ENCODE assay signal across 8 mouse cellular contexts in genomic region chr14:84438066-84438770, GRCm38 (mm10). TPM values are rescaled to one million over a fixed set of nuclear protein-coding genes. Genes with fewer than 3 reads are reported as not detected.
DNase-seq lines count a peak whose midpoint lies in the region; ATAC-seq and TF ChIP-seq lines count a peak whose summit lies in the region.

No protein-coding gene starts in this region.

- 29% methylated on average over 11 of the region's 11 CpGs for WGBS in heart, adult 2 months
- WGBS in heart, embryonic 10.5 days: 31% methylated on average over 11 of the region's 11 CpGs

- no peaks in the 10 kb centered on the region for H3K79me2 ChIP-seq in heart, adult 2 months (replicated peaks; ENCODE audit: control insufficient read depth, insufficient read depth, low read length)

- no peak for TF ChIP-seq POLR2A in heart, adult 2 months (IDR thresholded peaks at IDR 0.05; ENCODE audit: insufficient read depth, low read depth, low read length)

- H3K9me3 ChIP-seq in heart, embryonic 10.5 days: no peaks in the 10 kb centered on the region

- no peak for DNase-seq in heart, adult 2 months
- no peak for DNase-seq in heart, embryonic 10.5 days (ENCODE audit: low spot score)
- peak; percentile 5 for DNase-seq in right cerebral cortex, postnatal 14 days
- no peak for DNase-seq in right cerebral cortex, adult 18-20 months
- peak; percentile 68 for DNase-seq in embryo, embryonic 10 days (ENCODE audit: low spot score)
- peak; percentile 5 for DNase-seq in left cerebral cortex, postnatal 4 days
- DNase-seq in thymus, postnatal 25 days: no peak

- no peaks in the 10 kb centered on the region for H3K36me3 ChIP-seq in heart, adult 2 months (ENCODE audit: control insufficient read depth, insufficient read depth, low read length)
- no peaks in the 10 kb centered on the region for H3K36me3 ChIP-seq in heart, embryonic 10.5 days

- intact Hi-C loops in heart, adult 2 months (cut with DNase I): no loop called here
- intact Hi-C loops in left cerebral cortex, postnatal 4 days (cut with DNase I): no loop called here

- no peak overlapping the region for H3K27ac ChIP-seq in heart, adult 2 months
- H3K27ac ChIP-seq in heart, embryonic 10.5 days: no peak overlapping the region

- no peak overlapping the region for H3K9ac ChIP-seq in heart, adult 2 months (ENCODE audit: low read depth, low read length)

- no peak overlapping the region for H3K4me3 ChIP-seq in heart, adult 2 months
- no peak overlapping the region for H3K4me3 ChIP-seq in heart, embryonic 10.5 days

- TF ChIP-seq EP300 in heart, adult 2 months (IDR thresholded peaks at IDR 0.05; ENCODE audit: insufficient read depth, low read depth, low read length): no peak

- H3K27me3 ChIP-seq in heart, adult 2 months (ENCODE audit: control insufficient read depth, insufficient read depth, low read length): no peaks in the 10 kb centered on the region
- H3K27me3 ChIP-seq in heart, embryonic 10.5 days (ENCODE audit: insufficient read depth, poor library complexity, severe bottlenecking): no peaks in the 10 kb centered on the region

- peak; percentile 80 for TF ChIP-seq CTCF in heart, adult 2 months (IDR thresholded peaks at IDR 0.05)

- no peaks in the 10 kb centered on the region for H3K4me1 ChIP-seq in heart, adult 2 months (ENCODE audit: control insufficient read depth, insufficient read depth, low read length)
- H3K4me1 ChIP-seq in heart, embryonic 10.5 days: no peaks in the 10 kb centered on the region

- ATAC-seq in monocyte, adult 5-6 weeks (replicated peaks; ENCODE audit: insufficient number of reproducible peaks, low FRiP score, low TSS enrichment, poor library complexity, severe bottlenecking): no peak

RNA-seq across cellular contexts. Expression of gene Pcdh17, which starts 5.1 kb away (rescaled TPM):
- 1 to 10 TPM; 1.7 to 2.4 TPM for total RNA-seq in heart, adult 2 months (2021)
- polyA plus RNA-seq in heart, adult 2 months (2012; rRNA removed): 1.2 and 2.0 TPM in 2 replicates
- 1.5 and 3.4 TPM in 2 replicates for polyA plus RNA-seq in heart, embryonic 10.5 days (2016; fragmentation: Nextera tagmentation; extraction: Ambion mirVana)
- 10 to 100 TPM; 57.5 to 61.8 TPM for total RNA-seq in left cerebral cortex, postnatal 4 days (2021)
- total RNA-seq in monocyte, adult 5-6 weeks (2017): under 0.01 TPM in 1 of 3 replicates, not detected in the others

Comparison
In these comparisons a context has a peak if more than half of its experiments do, and no peak if none do; other contexts are left out.
1. DNase-seq: peak in right cerebral cortex, postnatal 14 days (single experiment), embryo, embryonic 10 days (single experiment) and left cerebral cortex, postnatal 4 days (single experiment); none in heart, adult 2 months (0 of 2), heart, embryonic 10.5 days (single experiment), right cerebral cortex, adult 18-20 months (single experiment) and thymus, postnatal 25 days (single experiment).
2. RNA of gene Pcdh17, which starts 5.1 kb away (total RNA-seq): 57.5 to 61.8 TPM in left cerebral cortex, postnatal 4 days; 1.7 to 2.4 TPM in heart, adult 2 months and under 0.01 TPM in monocyte, adult 5-6 weeks; every median in the first group is over 10 times any median in the second.